Mouse (Mus musculus) liver, adult 2 months (tissue): Measurements from ENCODE around the gene Evi2. TPM values are rescaled to one million over a fixed set of nuclear protein-coding genes. Genes with fewer than 3 reads are reported as not detected.

ENCODE experiments used
- DNase-seq: peaks from one replicate; pipeline ENCODE4 v3.0.0-alpha.2; 2011; ENCODE audit warnings: low read depth, low spot score; ENCODE audit errors: extremely low read depth
- H3K27ac ChIP-seq: fragments of 200-500 bp; replicated peaks from 2 replicates; pipeline ENCODE4 v1.5.1; 2012; ENCODE audit warnings: low read depth, mild to moderate bottlenecking, control low read depth, inconsistent platforms, low read length; ENCODE audit not compliant: insufficient read depth
- H3K27me3 ChIP-seq: fragments of 200-500 bp; 2 replicates; pipeline ENCODE4 v1.6.1; 2012; ENCODE audit warnings: mild to moderate bottlenecking, moderate library complexity, low read length, inconsistent platforms; ENCODE audit not compliant: control insufficient read depth, insufficient read depth
- H3K36me3 ChIP-seq: fragments of 200-500 bp; 2 replicates; pipeline ENCODE4 v1.6.1; 2012; ENCODE audit warnings: low read length, inconsistent platforms; ENCODE audit not compliant: control insufficient read depth, insufficient read depth
- H3K4me1 ChIP-seq: fragments of 200-500 bp; 2 replicates; pipeline ENCODE4 v1.6.1; 2011; ENCODE audit warnings: low read length; ENCODE audit not compliant: control insufficient read depth, insufficient read depth
- H3K4me3 ChIP-seq: fragments of 200-500 bp; 2 replicates; pipeline ENCODE4 v1.5.1; 2011; ENCODE audit warnings: low read depth, mild to moderate bottlenecking, control low read depth, low read length, moderate library complexity; ENCODE audit not compliant: insufficient read depth
- H3K79me2 ChIP-seq: fragments of 200-500 bp; 2 replicates; pipeline ENCODE4 v1.6.1; 2012; ENCODE audit warnings: inconsistent platforms, mild to moderate bottlenecking, low read length, moderate library complexity; ENCODE audit not compliant: control insufficient read depth, insufficient read depth
- H3K9ac ChIP-seq: fragments of 200-500 bp; 2 replicates; pipeline ENCODE4 v1.6.1; 2012; ENCODE audit warnings: low read depth, mild to moderate bottlenecking, control low read depth, inconsistent platforms, low read length
- CTCF ChIP-seq: fragments of 200-500 bp; IDR thresholded peaks from 2 replicates; pipeline ENCODE4 v1.5.1; 2011; ENCODE audit warnings: low read depth, low read length, control low read depth
- POLR2A ChIP-seq: fragments of 200-500 bp; IDR thresholded peaks from 2 replicates; pipeline ENCODE4 v1.6.1; 2011; ENCODE audit warnings: low read length, control low read depth; ENCODE audit not compliant: insufficient read depth; ENCODE audit errors: extremely low read depth
- WGBS: fragments of 180-500 bp; shearing (Covaris S2); methylation state at CpG from one replicate; pipeline ENCODE4 v1.1.7; 2018; 5-methylcytosine and 5-hydroxymethylcytosine counted together
- polyA plus RNA-seq: library from polyadenylated mRNA; depleted of rRNA; stranded (reverse); fragments of >200 nt; gene quantifications from 2 replicates; pipeline ENCODE4 v1.2.3, GENCODE M21; 2012
- total RNA-seq: library from RNA; depleted of rRNA; stranded (reverse); fragments of >200 nt; gene quantifications from 2 replicates; pipeline ENCODE4 v1.2.3, GENCODE M21; 2014

Evi2 gene
- total and polyA plus RNA-seq, 2 experiments = 0.18 to 0.23 TPM

DNA sequence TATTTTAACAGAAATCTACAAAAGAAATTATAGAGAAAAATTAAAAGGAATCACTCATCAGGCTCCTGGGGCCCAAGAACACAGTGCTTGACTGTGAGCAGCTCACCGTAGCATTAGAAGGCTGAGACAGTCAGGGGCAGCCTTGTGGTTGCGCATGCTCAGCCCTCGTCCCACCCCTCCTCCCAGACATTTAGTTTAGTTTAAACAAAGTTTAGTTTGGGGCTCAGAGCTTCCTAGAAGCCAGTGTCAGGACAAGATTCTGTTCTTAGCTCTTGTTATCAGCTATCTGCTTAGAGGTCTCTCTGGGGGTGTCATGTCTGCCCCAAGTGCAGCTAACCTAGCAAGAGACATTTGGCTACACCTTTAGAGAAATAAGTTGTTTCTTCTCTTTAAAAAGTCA, 1.8 kb downstream of the Evi2 start:
- no peak overlapping the region for H3K4me3 ChIP-seq
- no peak for DNase-seq
- H3K36me3 ChIP-seq = peaks cover 2% of the 10 kb centered on the region; the same call in 1 of the 2 replicates
- no peaks in the 10 kb centered on the region for H3K27me3 ChIP-seq
- no peak overlapping the region; the same call in 1 of the 2 replicates for H3K27ac ChIP-seq
- TF ChIP-seq POLR2A (no peak), CTCF (no peak)
- no peaks in the 10 kb centered on the region for H3K79me2 ChIP-seq
- H3K9ac ChIP-seq = no peak overlapping the region
- WGBS = 95% methylated on average over 3 of the region's 3 CpGs
- no peaks in the 10 kb centered on the region for H3K4me1 ChIP-seq

DNA sequence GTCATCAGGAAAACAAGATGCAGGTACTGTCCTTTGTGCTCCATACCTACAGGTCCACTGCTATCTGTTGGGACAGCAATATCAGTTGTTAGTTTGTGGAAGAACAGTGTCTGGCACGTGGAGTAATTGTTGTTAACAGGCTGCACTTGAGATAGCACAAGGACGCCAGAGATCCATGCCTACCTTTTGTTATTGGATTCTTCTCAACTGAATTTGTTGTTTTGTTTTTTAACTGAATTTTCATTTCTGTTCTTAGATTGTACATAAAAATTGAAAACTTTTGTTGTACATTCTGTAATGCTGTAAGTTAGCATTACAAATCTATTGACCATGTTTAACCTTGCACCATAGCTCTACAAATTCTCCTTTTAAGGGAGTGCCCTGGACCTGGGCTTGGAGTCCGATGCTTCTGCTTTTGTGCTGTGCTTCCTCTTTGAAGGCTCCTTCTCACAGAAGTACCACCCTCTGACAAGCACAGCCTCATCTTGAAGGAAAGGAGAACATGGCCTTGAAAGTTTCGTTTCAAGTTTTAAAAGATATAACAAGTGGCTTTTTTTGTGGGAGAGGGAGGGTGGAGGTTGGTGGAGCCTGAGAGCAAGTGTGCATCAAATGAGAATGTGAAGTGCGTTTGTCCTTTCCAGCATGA, 2.5 kb downstream of the Evi2 start:
- H3K27me3 ChIP-seq = no peaks in the 10 kb centered on the region
- peak overlapping the region; percentile 21; the same call in 1 of the 2 replicates for H3K9ac ChIP-seq
- peaks cover 2% of the 10 kb centered on the region; the same call in 1 of the 2 replicates for H3K36me3 ChIP-seq
- no peaks in the 10 kb centered on the region for H3K4me1 ChIP-seq
- peak overlapping the region; percentile 42 for H3K27ac ChIP-seq
- no peak for TF ChIP-seq CTCF
- TF ChIP-seq POLR2A = no peak
- WGBS = 86% methylated on average over 5 of the region's 5 CpGs
- no peaks in the 10 kb centered on the region for H3K79me2 ChIP-seq
- peak; percentile 47 for DNase-seq
- no peak overlapping the region; the same call in 1 of the 2 replicates for H3K4me3 ChIP-seq

DNA sequence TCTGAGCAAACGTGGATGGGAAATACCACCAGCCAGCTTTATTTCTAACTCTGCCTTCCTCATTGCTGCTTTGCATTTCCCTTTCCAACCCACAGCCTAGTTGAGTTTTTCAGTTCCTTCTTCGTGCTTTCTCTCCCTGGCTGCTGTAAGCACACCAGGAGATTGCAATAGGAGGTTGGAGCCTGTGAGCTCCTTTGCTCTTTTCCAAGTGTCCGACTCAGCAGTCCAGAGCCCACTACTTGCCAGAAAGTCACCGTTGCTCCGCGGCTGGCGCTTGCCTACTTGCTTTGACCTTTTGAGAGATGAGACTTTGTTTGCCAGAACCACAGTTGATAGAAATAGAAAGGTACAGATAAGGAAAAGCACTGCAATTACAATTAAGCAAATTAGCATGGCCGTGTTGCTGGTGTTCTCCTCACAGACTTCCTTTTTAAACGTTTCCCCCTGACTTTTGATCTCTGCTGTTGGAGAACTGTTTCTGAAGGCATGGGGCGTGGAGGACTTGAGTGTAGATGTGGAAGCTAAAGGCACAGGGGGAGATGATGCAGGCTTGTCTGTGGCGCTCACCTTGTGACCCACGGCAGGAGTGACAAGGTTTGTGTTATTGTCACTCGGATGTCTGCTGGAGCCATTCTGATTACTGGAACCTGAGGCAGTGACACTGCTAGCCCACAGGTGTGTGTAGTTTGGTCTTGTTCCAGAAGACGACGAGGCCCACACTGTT, 3.2 kb downstream of the Evi2 start:
- WGBS = 46% methylated on average over 15 of the region's 15 CpGs

DNA sequence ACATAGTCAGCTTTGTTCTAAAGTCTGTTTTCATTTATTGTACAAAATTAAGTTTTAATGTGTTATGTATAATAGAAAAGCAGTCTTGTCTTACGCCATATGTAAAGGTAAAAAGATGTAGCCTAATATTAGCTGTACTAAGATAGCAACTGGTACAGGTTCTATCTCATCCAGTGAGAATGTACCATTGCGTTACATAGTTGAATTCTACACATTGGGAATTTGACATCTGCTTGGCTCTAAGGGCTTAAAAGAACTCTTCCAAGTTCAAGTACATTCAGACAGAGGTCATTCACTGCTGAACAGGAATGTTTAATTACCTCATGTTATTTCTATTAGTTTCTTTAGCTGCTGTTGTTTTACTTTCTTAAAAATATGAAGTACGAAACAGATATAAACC, 3.8 kb downstream of the Evi2 start:
- Histone ChIP-seq H3K4me1 (no peaks in the 10 kb centered on the region), H3K9ac (no peak overlapping the region), H3K27me3 (no peaks in the 10 kb centered on the region), H3K36me3 (peaks cover 2% of the 10 kb centered on the region; the same call in 1 of the 2 replicates), H3K27ac (no peak overlapping the region), H3K79me2 (no peaks in the 10 kb centered on the region), H3K4me3 (no peak overlapping the region)
- TF ChIP-seq POLR2A = no peak
- TF ChIP-seq CTCF = no peak
- WGBS = 88% methylated on average over 3 of the region's 3 CpGs
- DNase-seq = no peak

More for the DNA sequence above, 3.2 kb downstream of the Evi2 start:
- Histone ChIP-seq H3K79me2 (no peaks in the 10 kb centered on the region), H3K27me3 (no peaks in the 10 kb centered on the region), H3K27ac (peak overlapping the region; percentile 45; the same call in 1 of the 2 replicates), H3K4me1 (no peaks in the 10 kb centered on the region), H3K4me3 (no peak overlapping the region), H3K36me3 (peaks cover 2% of the 10 kb centered on the region; the same call in 1 of the 2 replicates), H3K9ac (no peak overlapping the region)
- DNase-seq = peak; percentile 45
- TF ChIP-seq CTCF (no peak), POLR2A (no peak)

DNA sequence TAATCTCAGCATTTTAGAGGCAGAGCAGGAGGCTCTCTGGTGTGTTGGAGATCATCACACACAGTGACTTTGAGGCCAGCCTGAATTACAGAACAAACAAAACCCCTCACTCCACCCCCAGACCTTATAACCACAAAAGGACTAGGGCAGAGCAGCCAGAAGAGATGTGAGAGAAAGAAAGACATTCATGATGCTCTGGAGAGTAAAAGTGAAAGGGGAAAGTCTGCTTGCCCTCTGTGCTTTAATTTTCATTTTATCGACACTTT, 6.1 kb downstream of the Evi2 start:
- Histone ChIP-seq H3K9ac (no peak overlapping the region), H3K4me3 (no peak overlapping the region), H3K36me3 (peaks cover 2% of the 10 kb centered on the region; the same call in 1 of the 2 replicates), H3K27ac (no peak overlapping the region), H3K27me3 (no peaks in the 10 kb centered on the region), H3K79me2 (no peaks in the 10 kb centered on the region), H3K4me1 (peaks cover 4% of the 10 kb centered on the region; the same call in 1 of the 2 replicates)
- TF ChIP-seq POLR2A = no peak
- no peak for TF ChIP-seq CTCF
- DNase-seq = no peak
- WGBS = 82% methylated on average over 1 of the region's 1 CpGs
